Mouse (Mus musculus) cortical plate, adult 2 months (tissue): ENCODE results near the gene Mtnr1b.

Source experiments
- CTCF ChIP-seq: fragments of 200-500 bp; IDR thresholded peaks from 2 replicates; pipeline ENCODE4 v1.5.1; 2011; ENCODE audit warnings: mild to moderate bottlenecking, control low read depth, low read length; ENCODE audit not compliant: insufficient read depth; ENCODE audit errors: extremely low read depth
- POLR2A ChIP-seq: fragments of 200-500 bp; IDR thresholded peaks from 2 replicates; pipeline ENCODE4 v1.6.1; 2011; ENCODE audit warnings: mild to moderate bottlenecking, low read length, control low read depth; ENCODE audit not compliant: insufficient read depth; ENCODE audit errors: extremely low read depth

- no peak for TF ChIP-seq CTCF
- TF ChIP-seq POLR2A, result no peak
These were observed 4.3 kb downstream of the Mtnr1b start for GRCm38 (mm10) chr9:15870013-15870412.
